Mouse (Mus musculus) erythroblast, embryonic 14.5 days (primary cell): Measurements from ENCODE around the gene Malsu1.

Experiments
- GATA1 ChIP-seq: IDR thresholded peaks from 2 replicates; pipeline ENCODE4 v1.6.1; 2012; ENCODE audit warnings: low read length, inconsistent platforms, mixed read lengths
- TAL1 ChIP-seq: IDR thresholded peaks from 3 replicates; pipeline ENCODE4 v1.6.1; 2012; ENCODE audit warnings: low read length, inconsistent platforms, mixed read lengths

GRCm38 (mm10) chr6:49028019-49028418 lies 45.6 kb upstream of the Malsu1 start:
- TF ChIP-seq TAL1 (no peak), GATA1 (no peak)
